Mouse (Mus musculus) thymus, postnatal 4 days (tissue): ENCODE results near the gene Ckap2.

Source experiments
- DNase-seq: peaks from one replicate; pipeline ENCODE4 v3.0.0; 2021

Gene Ckap2

GRCm38 (mm10) chr8:22185431-22186397, at the start of gene Ckap2:
Ckap2 (minus strand) TSS chr8:22185819.
- DNase-seq, result peak; percentile 89

- DNase-seq, result peak; percentile 19
Observed at GRCm38 (mm10) chr8:22228621-22229020, 43.0 kb upstream of the Ckap2 start.

GRCm38 (mm10) chr8:22227061-22227877, 41.6 kb upstream of the Ckap2 start, which contains the start of gene Thsd1:
Thsd1 (plus strand) TSS chr8:22227313.
- peak; percentile 49 for DNase-seq

- no peak for DNase-seq
Observed at GRCm38 (mm10) chr8:22226361-22226760, 40.7 kb upstream of the Ckap2 start.

GRCm38 (mm10) chr8:22214826-22215225, 29.2 kb upstream of the Ckap2 start:
- no peak for DNase-seq

GRCm38 (mm10) chr8:22209012-22209411, 23.4 kb upstream of the Ckap2 start:
- no peak for DNase-seq

GRCm38 (mm10) chr8:22207535-22207934, 21.9 kb upstream of the Ckap2 start:
- DNase-seq, result no peak

- no peak for DNase-seq
Observed at GRCm38 (mm10) chr8:22199481-22199880, 13.9 kb upstream of the Ckap2 start.

GRCm38 (mm10) chr8:22197914-22198313, 12.3 kb upstream of the Ckap2 start:
- no peak for DNase-seq

- DNase-seq, result peak; percentile 42
Observed at GRCm38 (mm10) chr8:22193432-22194010, 7.9 kb upstream of the Ckap2 start.

GRCm38 (mm10) chr8:22192660-22193431, 7.2 kb upstream of the Ckap2 start, which contains the start of gene Vps36:
Vps36 (plus strand) TSS chr8:22192809.
- peak; percentile 94 for DNase-seq

GRCm38 (mm10) chr8:22184884-22185283, 735 bp downstream of the Ckap2 start:
- no peak for DNase-seq

GRCm38 (mm10) chr8:22175966-22176365, 9.7 kb downstream of the Ckap2 start:
- no peak for DNase-seq

GRCm38 (mm10) chr8:22169167-22169566, 16.5 kb downstream of the Ckap2 start:
- no peak for DNase-seq

GRCm38 (mm10) chr8:22166080-22166603, 19.5 kb downstream of the Ckap2 start, which contains the start of gene Nek3:
Nek3 (minus strand) TSS chr8:22166435.
- peak; percentile 92 for DNase-seq

- DNase-seq, result no peak
Observed at GRCm38 (mm10) chr8:22165251-22166079, 20.2 kb downstream of the Ckap2 start.

- no peak for DNase-seq
Observed at GRCm38 (mm10) chr8:22164431-22164830, 21.2 kb downstream of the Ckap2 start.

GRCm38 (mm10) chr8:22162206-22162605, 23.4 kb downstream of the Ckap2 start:
- no peak for DNase-seq

GRCm38 (mm10) chr8:22150345-22150663, 35.3 kb downstream of the Ckap2 start:
- DNase-seq, result no peak

GRCm38 (mm10) chr8:22149643-22150344, 35.8 kb downstream of the Ckap2 start:
- no peak for DNase-seq

GRCm38 (mm10) chr8:22148367-22148740, 37.3 kb downstream of the Ckap2 start:
- no peak for DNase-seq
